Mouse (Mus musculus): ENCODE data around the gene Fbxo41.

DNA sequence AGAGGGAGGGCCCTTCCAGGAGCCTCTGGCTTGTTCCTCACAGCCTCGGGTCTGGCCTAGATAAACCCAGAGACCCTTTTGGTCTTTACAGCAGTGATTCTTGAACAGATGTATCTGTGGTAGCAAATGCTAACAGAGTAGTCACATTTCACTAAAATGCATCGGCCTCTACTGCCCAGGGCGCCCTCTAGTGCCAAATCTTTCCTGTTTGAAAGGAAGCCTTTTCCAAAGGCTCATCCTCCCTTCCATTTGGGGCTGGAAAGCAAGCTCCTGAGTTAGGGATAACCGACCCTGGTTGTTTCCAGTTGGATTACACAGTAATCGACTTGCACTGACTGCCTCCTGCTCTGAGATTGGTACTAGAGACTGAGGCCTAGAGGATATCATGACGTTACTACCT lies 7.7 kb upstream of the Fbxo41 start:
- no peak for TF ChIP-seq ZNF384 (IDR thresholded peaks at IDR 0.05; ENCODE audit: low read depth, low read length)
- no peak for TF ChIP-seq HCFC1 (IDR thresholded peaks at IDR 0.05; ENCODE audit: borderline replicate concordance, insufficient read depth, low read length)
- TF ChIP-seq CHD2 (IDR thresholded peaks at IDR 0.05; ENCODE audit: low read depth, low read length): no peak
- TF ChIP-seq ZC3H11A (IDR thresholded peaks at IDR 0.05; ENCODE audit: borderline replicate concordance, low read depth, low read length): no peak

All from ES-E14 (cell line).